Mouse (Mus musculus): ENCODE measurements around the gene Tmem178b.

Tmem178b gene

DNA sequence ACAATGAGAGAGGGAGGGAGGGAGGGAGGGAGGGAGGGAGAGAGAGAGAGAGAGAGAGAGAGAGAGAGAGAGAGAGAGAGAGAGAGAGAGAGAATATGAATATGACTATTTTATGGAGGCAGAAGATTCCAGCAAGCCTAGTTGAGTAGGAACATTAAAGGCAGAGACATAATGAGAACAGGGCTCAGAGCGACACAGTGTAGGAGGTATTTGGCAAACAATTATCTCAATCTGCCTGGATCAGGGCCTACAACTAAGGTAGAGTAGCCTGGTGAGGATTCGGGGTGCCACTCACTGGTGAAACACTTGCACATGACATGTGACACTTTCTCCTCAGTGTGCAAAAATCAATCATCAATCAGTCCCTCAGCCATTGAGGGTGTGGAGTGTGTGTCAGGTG, 225.4 kb downstream of the Tmem178b start:
- DNase-seq = no peak

DNA sequence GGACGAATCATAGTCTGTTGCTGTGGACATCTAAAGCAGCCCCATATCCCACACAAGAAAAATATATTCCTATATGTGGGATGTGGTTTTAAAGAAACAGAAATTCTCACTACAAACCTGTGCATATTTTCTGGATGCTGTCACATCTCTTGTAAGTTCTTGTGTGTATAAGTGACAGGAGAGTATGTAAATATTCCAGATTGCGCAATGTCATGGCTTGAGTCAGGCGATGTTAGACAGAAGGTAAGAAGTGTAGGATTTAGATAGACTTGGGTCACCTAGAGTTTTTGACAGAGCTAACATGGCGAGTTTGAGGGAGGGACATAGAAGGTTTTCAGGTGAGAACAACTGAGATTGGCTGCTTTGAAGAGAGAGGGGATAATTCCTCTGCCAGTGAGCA, 228.7 kb downstream of the Tmem178b start:
- no peak for DNase-seq

DNA sequence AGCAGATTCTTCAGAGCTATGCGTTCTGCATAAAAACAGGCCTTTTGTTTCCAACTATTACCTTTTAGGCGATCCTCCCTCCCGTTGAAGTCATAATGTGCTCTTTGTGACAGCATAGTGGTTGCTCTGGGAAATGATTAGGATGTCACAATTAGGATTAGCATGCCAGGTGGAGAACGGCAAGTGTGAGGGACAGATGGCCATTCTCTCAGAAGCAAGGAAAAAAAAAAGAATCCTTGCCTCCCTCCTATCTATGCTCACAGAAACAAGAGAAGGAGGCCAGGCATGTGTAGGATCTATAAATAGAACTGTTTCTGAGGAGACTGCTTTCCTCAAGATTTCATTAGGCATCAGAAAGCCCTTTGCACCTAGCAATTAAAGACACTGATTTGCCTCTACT, 229.8 kb downstream of the Tmem178b start:
- DNase-seq = no peak

DNA sequence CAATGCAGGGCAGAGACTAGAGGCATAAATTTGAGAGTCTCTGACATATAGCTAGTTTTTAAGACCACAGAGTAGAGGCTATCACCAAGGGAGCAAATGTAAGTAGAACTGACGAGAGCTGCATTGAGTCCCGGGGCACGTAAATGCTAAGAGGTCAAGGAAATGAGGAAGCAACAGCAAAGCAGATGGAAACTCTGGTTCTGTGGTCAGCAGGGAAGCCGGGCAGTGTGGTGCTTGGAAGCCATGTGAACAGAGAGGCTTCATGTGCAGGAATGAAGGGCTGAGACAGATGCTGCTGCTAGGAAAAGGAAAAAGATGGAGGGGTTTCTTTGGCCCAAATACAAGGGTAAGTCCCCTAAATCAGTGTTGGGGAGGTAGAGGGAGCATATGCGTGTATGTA, 237.0 kb downstream of the Tmem178b start:
- no peak for DNase-seq

DNA sequence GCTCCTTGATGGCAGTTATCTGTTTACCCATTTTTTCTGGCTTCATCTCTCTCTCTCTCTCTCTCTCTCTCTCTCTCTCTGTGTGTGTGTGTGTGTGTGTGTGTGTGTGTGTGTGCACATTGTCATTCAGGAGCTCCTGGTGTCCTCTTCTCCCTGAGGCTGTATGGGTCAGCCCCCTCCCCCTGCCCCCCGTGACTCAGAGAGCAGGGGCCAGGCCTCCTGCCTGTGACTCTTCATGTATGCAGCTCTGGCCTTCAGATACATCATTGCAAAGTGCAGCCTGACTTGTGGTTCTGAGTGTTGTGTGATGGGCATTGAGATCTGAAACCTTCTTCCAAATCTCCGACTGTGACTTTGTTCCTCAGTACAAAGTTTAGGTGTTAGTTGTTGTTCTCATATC, 237.7 kb downstream of the Tmem178b start:
- no peak for DNase-seq

DNA sequence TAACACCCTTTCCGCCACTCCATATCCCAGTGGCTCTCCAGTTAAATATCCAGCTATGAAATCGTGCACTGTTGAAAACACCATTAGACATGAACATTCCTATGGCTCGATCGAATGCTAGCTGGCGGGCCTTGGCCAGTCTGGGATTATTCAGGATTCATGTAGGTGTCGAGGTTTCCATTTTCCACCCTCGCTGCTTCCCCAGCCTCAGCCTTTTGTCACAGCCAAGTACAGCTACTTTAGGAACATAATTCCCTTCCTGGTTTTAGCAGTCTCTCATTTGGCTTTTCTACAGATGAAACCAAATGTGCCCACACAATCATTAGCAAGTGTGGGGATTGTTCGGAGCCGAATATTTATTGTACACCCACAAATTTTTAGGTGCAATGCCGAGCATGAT, 239.4 kb downstream of the Tmem178b start:
- DNase-seq = no peak

DNA sequence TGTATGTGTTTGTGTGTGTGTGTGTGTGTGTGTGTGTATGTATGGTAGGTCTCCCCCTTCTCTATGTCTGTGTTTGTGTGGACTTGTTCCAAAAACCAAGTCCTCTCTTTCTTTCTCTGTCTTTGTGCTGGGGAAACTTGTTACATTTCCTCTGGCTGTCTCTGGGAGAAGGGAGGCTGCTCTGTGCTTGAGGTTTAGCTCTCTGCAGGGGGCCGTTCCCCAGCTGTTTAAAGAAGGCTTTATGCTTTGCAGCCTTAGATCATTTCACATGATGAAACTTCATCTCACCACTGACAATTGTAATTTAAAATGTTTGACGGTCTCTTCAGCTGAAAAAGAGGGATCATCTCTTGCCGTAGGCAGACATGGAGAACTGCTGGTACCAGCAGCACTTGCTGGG, 243.2 kb downstream of the Tmem178b start:
- no peak for DNase-seq

DNA sequence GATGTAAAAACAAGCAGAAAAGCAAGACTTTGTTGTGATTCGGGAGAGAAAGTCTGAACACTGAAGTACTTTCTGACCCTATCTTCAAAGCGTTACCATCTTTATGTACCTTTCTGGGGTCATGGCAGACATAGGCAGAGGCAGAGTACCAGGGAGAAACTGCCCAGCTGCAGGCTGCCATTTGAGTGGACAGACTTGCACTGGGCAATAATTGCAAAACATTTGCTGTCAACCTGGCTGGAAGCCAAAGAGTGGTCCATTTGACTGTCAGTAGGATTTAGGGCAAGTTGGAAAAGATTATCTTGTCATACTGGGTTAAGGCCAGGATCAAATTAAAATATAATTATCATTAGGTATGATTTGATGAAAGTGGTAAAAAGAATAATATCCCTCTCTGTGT, 247.1 kb downstream of the Tmem178b start:
- DNase-seq = no peak

DNA sequence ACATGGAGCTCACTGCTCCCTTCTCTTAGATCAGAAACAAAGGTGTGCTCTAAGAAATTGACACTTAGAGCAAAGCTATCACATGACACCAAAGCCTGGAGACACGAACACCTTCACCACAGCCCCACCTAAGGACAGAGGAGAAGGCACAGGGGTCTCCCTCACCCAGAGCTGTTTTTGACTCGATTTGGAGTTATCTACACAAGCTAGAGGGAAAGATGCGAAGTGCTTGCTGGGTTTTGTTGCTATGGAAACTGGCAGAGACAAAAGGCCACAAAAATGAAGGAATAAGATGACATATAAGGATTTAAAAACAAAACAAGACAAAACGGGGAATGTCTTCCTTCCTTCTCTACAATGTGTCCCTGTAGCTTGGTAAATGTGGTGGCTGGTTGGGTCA, 248.4 kb downstream of the Tmem178b start:
- DNase-seq = no peak

DNA sequence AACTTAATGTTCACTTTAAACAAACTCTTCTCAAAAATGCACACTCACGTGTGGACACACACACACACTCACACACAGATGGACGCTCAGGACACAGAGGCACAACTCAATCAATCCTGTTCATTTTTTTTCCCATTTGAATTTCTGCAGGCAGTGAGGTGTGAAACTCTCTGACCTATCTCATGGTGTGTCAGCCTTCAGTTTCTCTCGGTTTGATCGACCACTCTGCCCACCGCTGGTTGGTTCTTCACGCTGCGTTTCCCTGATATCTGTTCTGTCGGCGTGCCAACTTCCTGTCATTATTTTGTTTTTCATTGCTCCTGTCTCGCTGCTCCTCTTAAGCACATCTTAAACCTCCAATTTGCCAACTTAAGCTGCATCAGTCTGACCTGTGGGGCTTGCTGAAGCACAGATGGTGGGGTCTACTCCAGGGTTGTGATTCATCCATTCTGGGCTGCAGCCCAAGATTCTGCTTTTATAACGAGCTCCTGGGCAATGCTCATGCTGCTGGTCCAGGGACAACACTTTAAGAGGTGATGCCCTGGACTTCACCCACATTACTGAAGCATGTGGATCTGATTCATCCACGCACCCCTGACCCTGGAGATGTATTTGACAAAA, 250.1 kb downstream of the Tmem178b start:
- no peak for DNase-seq

DNA sequence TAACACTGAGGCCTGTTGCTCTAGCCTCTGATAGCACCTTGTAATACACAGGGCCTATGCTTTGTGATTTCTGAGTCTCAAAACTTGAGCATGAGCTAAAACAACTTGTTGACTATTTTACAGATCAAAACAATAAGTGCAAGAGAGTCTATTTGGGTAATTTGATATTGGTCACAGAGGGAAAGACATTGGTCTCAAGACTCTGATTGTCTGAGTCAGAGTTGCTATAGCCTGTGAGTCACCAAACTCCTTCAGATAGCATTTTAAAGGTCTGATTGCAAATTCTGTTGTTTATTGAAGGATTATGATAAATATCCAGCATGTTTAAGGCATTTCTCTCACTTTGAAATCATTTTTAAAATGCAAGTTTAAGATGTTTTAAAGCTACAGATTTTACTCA, 250.9 kb downstream of the Tmem178b start:
- DNase-seq = no peak

DNA sequence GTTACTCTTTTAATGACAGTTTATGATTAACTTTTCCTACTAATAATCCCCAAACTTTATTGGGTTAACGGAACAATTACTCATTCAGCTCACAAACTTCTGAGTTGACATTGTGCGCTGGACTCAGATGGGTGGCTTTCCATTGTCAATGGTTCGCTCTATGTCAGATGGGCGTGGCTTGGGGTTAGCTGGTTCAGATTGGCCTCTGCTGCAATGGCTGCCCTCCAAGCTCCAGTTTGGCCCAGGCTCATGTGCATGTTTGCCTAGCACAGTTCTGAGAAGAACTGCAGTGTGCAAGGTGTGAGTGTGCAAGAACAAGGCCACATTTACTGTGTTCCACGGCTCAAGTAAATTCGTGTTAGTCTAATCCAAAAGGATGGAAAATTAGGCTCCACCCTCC, 255.6 kb downstream of the Tmem178b start:
- no peak for DNase-seq

DNA sequence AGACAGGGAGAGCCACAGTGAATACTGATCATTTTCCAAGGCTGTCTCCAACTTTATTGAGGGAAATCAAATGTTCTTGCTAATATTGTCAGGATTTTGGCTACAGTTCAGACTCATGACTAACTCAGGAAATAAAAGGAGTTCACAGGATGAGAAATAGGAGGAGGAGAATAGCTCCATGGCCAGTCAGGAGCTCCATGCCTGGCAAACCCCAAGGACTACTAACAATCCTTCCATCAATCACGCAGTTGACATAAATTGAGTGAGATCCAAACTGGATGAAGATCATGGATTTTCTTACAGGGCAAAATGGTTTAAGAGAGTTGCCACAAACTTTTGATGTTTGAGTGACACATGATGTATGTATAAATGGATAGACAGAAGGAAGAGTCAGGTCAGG, 258.9 kb downstream of the Tmem178b start:
- DNase-seq = no peak

DNA sequence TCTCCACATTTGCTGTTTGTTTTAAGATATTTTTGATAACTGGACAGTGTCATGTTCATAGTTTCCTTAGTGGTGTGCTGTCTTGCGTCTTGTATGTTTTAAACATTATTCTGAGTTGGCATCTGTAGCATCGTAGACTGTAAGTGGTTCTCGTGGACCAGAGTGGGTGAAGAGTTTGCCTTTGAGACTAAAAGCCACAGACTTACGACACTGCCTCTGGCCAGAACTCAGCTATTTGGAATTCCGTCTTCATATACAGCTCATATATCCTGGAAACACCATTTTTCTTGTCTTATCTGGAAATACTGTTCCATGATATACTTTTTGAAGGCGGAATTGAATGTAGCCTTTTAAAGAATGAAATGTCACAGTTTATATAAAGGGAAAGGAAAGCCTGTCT, 260.4 kb downstream of the Tmem178b start:
- no peak for DNase-seq

DNA sequence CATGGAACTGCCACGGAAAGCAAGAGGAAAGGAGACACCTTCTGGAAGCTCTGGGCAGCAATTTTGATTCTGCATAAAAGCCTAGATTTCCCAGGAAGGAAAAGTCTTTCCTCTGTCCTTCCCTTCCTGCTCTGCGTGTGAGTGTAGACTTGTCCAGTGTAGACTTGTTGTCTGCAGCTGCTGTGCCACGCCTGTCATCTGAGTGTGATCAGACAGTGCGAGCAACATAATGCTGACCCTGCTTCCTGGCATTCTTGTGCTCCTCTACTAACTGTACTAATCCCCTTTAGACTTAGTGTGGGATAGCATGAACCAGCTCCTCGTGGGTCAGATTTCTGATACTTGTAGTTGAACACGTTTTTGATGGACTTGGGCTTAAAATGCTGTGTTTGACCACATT, 262.6 kb downstream of the Tmem178b start:
- no peak for DNase-seq

DNA sequence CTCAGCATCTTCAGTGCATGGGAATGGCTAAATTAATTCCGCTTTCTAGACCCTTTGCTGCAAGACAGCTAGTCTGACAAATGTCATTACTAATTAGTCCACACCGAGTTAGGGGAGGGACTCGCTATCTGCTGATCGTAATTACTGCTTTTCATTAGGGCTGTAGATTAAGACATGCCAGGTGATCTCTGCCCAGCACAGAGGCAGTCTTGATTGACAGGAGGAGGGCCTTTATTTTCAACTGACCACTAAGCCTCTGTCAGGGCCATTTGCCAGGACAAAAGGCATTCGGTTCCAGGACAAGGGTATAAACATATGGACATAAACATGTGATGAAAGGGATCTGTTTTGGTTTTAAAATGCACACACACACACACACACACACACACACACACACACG, 264.3 kb downstream of the Tmem178b start:
- DNase-seq = no peak

DNA sequence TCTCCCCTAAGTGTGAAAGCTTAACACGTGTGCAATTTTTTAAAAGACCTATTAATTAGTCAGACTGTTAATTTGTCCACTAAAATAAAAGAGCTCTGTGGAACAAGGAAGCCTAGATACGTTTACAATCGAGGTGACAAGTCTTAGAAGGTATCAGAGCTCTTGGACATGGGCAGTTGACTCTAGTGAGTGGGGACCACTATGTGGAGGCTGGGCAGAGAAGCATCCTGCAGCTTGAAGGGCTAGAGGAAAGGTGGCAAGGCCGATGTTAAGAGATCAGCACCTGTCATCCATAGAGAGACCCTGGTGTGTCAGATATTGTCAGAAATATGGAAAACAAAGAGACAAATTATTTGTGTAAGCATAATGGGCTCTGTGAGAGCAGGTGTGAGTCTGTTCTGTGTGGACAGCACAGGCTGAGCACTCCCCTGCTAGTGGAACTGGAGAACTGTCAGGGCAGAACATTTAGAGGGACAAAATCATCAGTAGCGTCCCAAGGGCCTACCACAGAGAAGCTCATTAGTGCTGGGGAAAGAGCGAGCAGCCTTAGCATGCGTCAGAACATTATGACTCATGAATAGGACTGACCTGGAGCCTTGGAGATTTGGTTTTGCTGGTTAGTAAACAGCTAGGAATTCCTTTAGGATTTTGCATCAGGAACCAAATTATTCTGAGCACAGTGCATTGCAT, 264.9 kb downstream of the Tmem178b start:
- no peak for DNase-seq

DNA sequence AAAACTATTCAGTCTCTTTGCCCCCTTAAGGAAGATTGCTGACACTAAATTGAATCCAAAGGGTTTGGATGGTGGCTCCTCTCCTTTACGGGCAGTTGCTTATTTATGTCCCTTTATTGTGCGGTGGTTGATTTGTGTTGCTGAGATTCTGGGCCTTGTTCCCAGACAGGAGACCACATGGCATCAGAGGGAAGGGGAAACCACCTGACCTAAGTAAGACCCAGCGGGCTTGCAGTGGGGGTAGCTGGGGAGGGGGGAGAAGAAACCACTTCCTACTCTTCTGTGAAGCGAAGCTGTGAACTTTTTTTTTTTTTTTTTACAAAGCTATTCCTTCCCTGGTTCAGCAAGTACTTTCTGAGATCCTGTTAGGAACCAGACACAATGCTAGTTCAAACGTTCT, 269.5 kb downstream of the Tmem178b start:
- no peak for DNase-seq

DNA sequence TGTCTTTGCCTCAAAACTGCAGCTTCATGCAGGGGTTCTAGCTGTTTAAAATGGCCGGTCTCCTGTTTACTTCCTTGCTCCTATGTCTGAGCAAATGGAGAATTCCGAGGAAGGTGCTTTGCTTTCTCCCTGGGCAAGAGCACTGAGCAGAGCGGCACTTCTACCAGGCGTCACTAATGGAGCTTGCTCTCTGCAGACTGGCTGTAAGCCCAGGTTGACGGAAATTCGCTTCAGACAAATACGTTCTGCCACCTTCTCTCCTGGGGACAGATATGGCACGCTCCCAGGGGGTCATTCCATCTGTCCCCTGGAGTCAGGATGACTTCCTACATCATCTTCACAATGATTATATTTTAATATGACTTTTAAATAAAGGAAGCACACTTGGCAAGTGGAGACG, 271.3 kb downstream of the Tmem178b start:
- no peak for DNase-seq

DNA sequence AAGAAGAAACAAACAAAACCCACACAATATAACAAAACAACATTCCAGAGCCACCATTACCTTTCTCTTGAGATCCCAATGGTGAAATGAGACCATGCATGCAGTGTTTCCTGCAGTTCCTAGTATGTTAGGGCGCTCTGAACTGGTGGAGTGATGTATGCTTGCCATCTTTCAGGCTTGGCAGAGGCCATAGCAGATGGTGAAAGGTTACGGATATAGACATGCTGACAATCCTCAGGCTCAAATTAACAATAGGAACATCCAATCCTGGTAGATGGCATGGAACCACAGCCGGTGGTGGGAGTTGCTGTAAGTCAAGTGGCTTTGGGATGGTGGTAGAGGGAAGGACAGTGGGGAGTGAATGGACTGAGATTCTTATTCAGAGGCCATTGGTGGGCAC, 272.5 kb downstream of the Tmem178b start:
- no peak for DNase-seq

DNA sequence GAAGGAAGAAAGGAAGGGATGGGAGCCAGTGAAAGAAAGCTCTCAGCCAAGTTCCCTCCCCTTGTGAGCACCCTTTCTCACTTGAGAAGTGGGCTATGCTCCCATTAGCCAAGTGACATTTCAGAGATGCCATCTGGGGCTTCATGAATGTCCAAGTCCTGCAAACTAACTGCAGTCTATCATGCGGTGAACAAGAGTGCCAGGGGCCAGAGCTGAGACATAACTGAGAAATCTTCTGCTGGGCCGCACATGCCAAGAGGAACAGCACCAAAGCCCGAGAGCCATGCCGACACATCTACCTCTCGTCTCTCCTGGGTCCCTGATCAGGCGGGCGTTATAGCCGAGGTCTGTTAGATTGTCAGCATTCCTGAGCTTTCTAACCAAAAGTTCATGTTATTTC, 279.2 kb downstream of the Tmem178b start:
- no peak for DNase-seq

DNA sequence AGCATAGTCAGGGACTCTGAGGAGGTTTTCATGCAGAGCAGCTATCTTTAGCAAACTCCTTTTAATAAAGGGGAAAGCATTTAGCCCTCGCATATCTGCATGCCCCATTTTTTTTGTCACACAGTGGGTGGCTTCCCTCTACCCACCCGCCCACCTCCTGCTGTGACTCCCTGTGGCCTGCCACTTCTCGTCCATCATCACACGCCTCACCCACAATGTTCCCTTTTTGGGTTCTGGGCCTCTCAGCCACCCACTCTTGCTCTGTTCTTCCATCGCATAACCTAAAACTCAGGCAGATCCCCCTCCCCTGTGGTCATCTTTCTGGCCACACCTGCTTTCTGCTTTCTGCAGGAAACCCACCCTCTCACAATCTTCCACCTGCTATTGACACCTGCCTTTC, 288.3 kb downstream of the Tmem178b start:
- DNase-seq = no peak

DNA sequence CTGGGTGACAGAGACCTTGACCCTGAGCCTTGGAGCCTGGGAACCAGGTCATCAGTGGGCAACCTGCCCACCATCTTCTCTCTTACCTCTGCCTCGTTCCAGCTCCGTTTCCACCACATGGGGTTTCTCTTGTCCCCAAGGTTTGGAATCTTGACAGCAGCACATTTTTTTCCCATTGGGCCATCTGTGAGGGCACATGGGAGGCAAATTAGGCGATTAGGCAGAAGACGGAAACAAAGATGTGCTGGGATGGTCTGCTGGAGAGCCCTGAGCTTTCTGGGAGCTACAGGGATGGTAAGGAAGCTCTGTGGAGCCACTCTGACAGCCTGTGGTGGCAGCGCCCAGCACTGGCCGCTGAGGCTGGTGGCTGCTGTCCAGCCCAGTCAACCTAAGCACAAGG, 300.5 kb downstream of the Tmem178b start:
- DNase-seq = no peak

DNA sequence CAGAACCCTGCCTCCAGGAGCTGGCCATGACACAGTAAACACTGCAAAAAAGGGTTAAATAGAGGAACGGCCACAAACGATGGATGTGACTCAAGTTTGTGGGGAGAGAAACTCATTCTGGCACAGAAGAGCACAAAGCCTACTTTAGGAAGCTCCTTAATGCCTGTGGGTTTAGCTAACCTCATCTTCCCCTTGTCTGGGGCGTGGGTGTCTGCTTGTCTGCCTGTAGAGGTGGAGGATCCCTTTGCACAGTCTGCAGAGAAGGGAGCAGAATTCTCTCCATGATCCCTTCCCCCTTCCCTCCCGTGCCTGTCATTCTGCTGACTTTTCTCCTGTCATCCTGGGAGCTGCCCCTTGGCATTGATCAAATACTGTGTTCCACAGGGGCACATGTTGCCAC, 304.8 kb downstream of the Tmem178b start:
- no peak for DNase-seq

DNA sequence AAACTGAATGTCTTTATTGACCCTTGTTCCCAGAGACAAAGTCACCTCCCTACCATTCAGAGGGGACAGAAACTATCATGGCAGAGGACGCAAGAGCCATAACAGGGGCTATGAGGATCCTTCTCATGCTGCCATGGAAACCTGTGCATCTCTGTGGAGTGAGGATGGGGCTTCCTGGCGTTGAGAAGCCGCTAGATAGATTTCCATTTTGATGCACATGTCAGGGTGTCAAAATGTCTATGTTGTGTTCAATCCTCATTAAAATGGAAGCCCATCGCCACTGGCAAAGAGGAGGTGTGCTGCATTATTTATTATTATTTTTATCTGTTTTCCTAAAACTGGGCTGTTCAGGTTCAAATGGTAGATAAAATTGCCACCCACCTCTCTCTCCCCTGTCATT, 307.5 kb downstream of the Tmem178b start:
- DNase-seq = no peak

Measured in embryo, embryonic 11 days (tissue).